Mouse (Mus musculus): ENCODE data around the gene Sh3bp5l. TPM values are rescaled to one million over a fixed set of nuclear protein-coding genes. Genes with fewer than 3 reads are reported as not detected.
"Not testable (repeated sequence)": the region's sequence is repeated elsewhere in the genome, so short reads cannot be mapped to it uniquely, and the experiment has no call there.

The Sh3bp5l gene
- polyA plus RNA-seq, 1 experiment from 2014 or later = 34.0 TPM

GRCm38 (mm10) chr11:58353709-58354108 is 23.2 kb downstream of the Sh3bp5l start:
- H3K4me2 ChIP-seq (replicated peaks) = no peak overlapping the region
- no peak overlapping the region for H3K9ac ChIP-seq
- no peak for ATAC-seq (ENCODE audit: insufficient number of reproducible peaks, low FRiP score, low TSS enrichment, low read depth)
- H3K27me3 ChIP-seq = no peaks in the 10 kb centered on the region
- H3K9me3 ChIP-seq (replicated peaks) = no peaks in the 10 kb centered on the region
- 79% methylated on average over 3 of the region's 3 CpGs for WGBS
- no peaks in the 10 kb centered on the region for H3K36me3 ChIP-seq
- H3K4me3 ChIP-seq (replicated peaks) = no peak overlapping the region
- H3K27ac ChIP-seq (replicated peaks) = no peak overlapping the region
- H3K4me1 ChIP-seq = no peaks in the 10 kb centered on the region

GRCm38 (mm10) chr11:58354476-58354875 is 24.0 kb downstream of the Sh3bp5l start:
- Histone ChIP-seq H3K9ac (no peak overlapping the region), H3K4me2 (replicated peaks) (no peak overlapping the region), H3K4me1 (no peaks in the 10 kb centered on the region), H3K36me3 (no peaks in the 10 kb centered on the region), H3K9me3 (replicated peaks) (no peaks in the 10 kb centered on the region), H3K4me3 (replicated peaks) (no peak overlapping the region), H3K27ac (replicated peaks) (no peak overlapping the region), H3K27me3 (no peaks in the 10 kb centered on the region)
- ATAC-seq (ENCODE audit: insufficient number of reproducible peaks, low FRiP score, low TSS enrichment, low read depth) = no peak
- WGBS = 56% methylated on average over 10 of the region's 10 CpGs

GRCm38 (mm10) chr11:58354927-58355326 is 24.4 kb downstream of the Sh3bp5l start:
- WGBS = 71% methylated on average over 3 of the region's 3 CpGs
- no peak overlapping the region for H3K4me3 ChIP-seq (replicated peaks)

GRCm38 (mm10) chr11:58357042-58357441 is 26.5 kb downstream of the Sh3bp5l start:
- Histone ChIP-seq H3K36me3 (no peaks in the 10 kb centered on the region), H3K9me3 (replicated peaks) (no peaks in the 10 kb centered on the region), H3K4me3 (replicated peaks) (no peak overlapping the region), H3K27me3 (no peaks in the 10 kb centered on the region), H3K4me2 (replicated peaks) (no peak overlapping the region), H3K27ac (replicated peaks) (no peak overlapping the region), H3K9ac (no peak overlapping the region), H3K4me1 (no peaks in the 10 kb centered on the region)
- ATAC-seq (ENCODE audit: insufficient number of reproducible peaks, low FRiP score, low TSS enrichment, low read depth) = no peak
- WGBS = 87% methylated on average over 3 of the region's 3 CpGs

More at GRCm38 (mm10) chr11:58354927-58355326, 24.4 kb downstream of the Sh3bp5l start:
- Histone ChIP-seq H3K4me1 (no peaks in the 10 kb centered on the region), H3K27ac (replicated peaks) (no peak overlapping the region), H3K9me3 (replicated peaks) (no peaks in the 10 kb centered on the region), H3K4me2 (replicated peaks) (no peak overlapping the region), H3K9ac (no peak overlapping the region), H3K27me3 (no peaks in the 10 kb centered on the region), H3K36me3 (no peaks in the 10 kb centered on the region)
- ATAC-seq (ENCODE audit: insufficient number of reproducible peaks, low FRiP score, low TSS enrichment, low read depth) = no peak

- Histone ChIP-seq H3K4me1 (no peaks in the 10 kb centered on the region), H3K9me3 (replicated peaks) (no peaks in the 10 kb centered on the region)
- ATAC-seq (ENCODE audit: insufficient number of reproducible peaks, low FRiP score, low TSS enrichment, low read depth) = no peak
These were observed 27.5 kb downstream of the Sh3bp5l start for GRCm38 (mm10) chr11:58357844-58358534.

GRCm38 (mm10) chr11:58362562-58362961 is 32.0 kb downstream of the Sh3bp5l start:
- no CpG with 5 or more reads among the region's 6 CpGs for WGBS
- ATAC-seq (ENCODE audit: insufficient number of reproducible peaks, low FRiP score, low TSS enrichment, low read depth); H3K4me1 ChIP-seq; H3K4me2 ChIP-seq (replicated peaks); H3K9ac ChIP-seq; H3K36me3 ChIP-seq; H3K4me3 ChIP-seq (replicated peaks); H3K27me3 ChIP-seq; H3K27ac ChIP-seq (replicated peaks); H3K9me3 ChIP-seq (replicated peaks): not testable (repeated sequence)

More at GRCm38 (mm10) chr11:58357844-58358534, 27.5 kb downstream of the Sh3bp5l start:
- H3K27ac ChIP-seq (replicated peaks) = no peak overlapping the region
- no peak overlapping the region for H3K9ac ChIP-seq
- H3K36me3 ChIP-seq = no peaks in the 10 kb centered on the region
- 76% methylated on average over 6 of the region's 6 CpGs for WGBS
- H3K4me3 ChIP-seq (replicated peaks) = no peak overlapping the region
- H3K4me2 ChIP-seq (replicated peaks) = no peak overlapping the region
- no peaks in the 10 kb centered on the region for H3K27me3 ChIP-seq

- Histone ChIP-seq H3K9ac (no peak overlapping the region), H3K4me3 (replicated peaks) (no peak overlapping the region), H3K27me3 (no peaks in the 10 kb centered on the region), H3K9me3 (replicated peaks) (no peaks in the 10 kb centered on the region), H3K4me2 (replicated peaks) (no peak overlapping the region), H3K36me3 (no peaks in the 10 kb centered on the region), H3K27ac (replicated peaks) (no peak overlapping the region), H3K4me1 (no peaks in the 10 kb centered on the region)
- ATAC-seq (ENCODE audit: insufficient number of reproducible peaks, low FRiP score, low TSS enrichment, low read depth) = no peak
- WGBS = 64% methylated on average over 3 of the region's 3 CpGs
These were observed 33.9 kb downstream of the Sh3bp5l start for GRCm38 (mm10) chr11:58364454-58364853.

- not testable (repeated sequence) for H3K27ac ChIP-seq (replicated peaks); H3K27me3 ChIP-seq; H3K4me3 ChIP-seq (replicated peaks); ATAC-seq (ENCODE audit: insufficient number of reproducible peaks, low FRiP score, low TSS enrichment, low read depth); H3K4me1 ChIP-seq; H3K36me3 ChIP-seq; H3K9me3 ChIP-seq (replicated peaks); H3K4me2 ChIP-seq (replicated peaks); H3K9ac ChIP-seq
- no CpG with 5 or more reads among the region's 6 CpGs for WGBS
These were observed 35.7 kb downstream of the Sh3bp5l start for GRCm38 (mm10) chr11:58366191-58366590.

- WGBS = 80% methylated on average over 2 of the region's 2 CpGs
- Histone ChIP-seq H3K36me3 (no peaks in the 10 kb centered on the region), H3K9me3 (replicated peaks) (no peaks in the 10 kb centered on the region), H3K4me3 (replicated peaks) (no peak overlapping the region), H3K27me3 (no peaks in the 10 kb centered on the region), H3K9ac (no peak overlapping the region), H3K27ac (replicated peaks) (no peak overlapping the region), H3K4me2 (replicated peaks) (no peak overlapping the region), H3K4me1 (no peaks in the 10 kb centered on the region)
- ATAC-seq (ENCODE audit: insufficient number of reproducible peaks, low FRiP score, low TSS enrichment, low read depth) = no peak
These were observed 46.7 kb downstream of the Sh3bp5l start for GRCm38 (mm10) chr11:58377273-58377672.

GRCm38 (mm10) chr11:58377686-58378085 is 47.2 kb downstream of the Sh3bp5l start:
- Histone ChIP-seq H3K9ac (no peak overlapping the region), H3K36me3 (no peaks in the 10 kb centered on the region), H3K4me3 (replicated peaks) (no peak overlapping the region), H3K9me3 (replicated peaks) (no peaks in the 10 kb centered on the region), H3K4me1 (no peaks in the 10 kb centered on the region), H3K27me3 (no peaks in the 10 kb centered on the region), H3K27ac (replicated peaks) (no peak overlapping the region), H3K4me2 (replicated peaks) (no peak overlapping the region)
- WGBS = 72% methylated on average over 1 of the region's 1 CpGs
- ATAC-seq (ENCODE audit: insufficient number of reproducible peaks, low FRiP score, low TSS enrichment, low read depth) = no peak

GRCm38 (mm10) chr11:58378763-58379278 is 48.3 kb downstream of the Sh3bp5l start, which contains the start of gene Lypd8:
Gene Lypd8 (plus strand): TSS chr11:58379043.
- Histone ChIP-seq H3K9me3 (replicated peaks) (no peaks in the 10 kb centered on the region), H3K9ac (no peak within 1 kb of the TSS), H3K4me2 (replicated peaks) (no peak within 1 kb of the TSS), H3K4me1 (no peaks in the 10 kb centered on the region), H3K36me3 (no peaks in the 10 kb centered on the region), H3K4me3 (replicated peaks) (no peak within 1 kb of the TSS), H3K27ac (replicated peaks) (no peak within 1 kb of the TSS), H3K27me3 (no peaks in the 10 kb centered on the region)
- WGBS = 87% methylated on average over 3 of the region's 3 CpGs
- ATAC-seq (ENCODE audit: insufficient number of reproducible peaks, low FRiP score, low TSS enrichment, low read depth) = no peak; the same call in 1 of the 2 replicates

- Histone ChIP-seq H3K4me3 (replicated peaks) (no peak overlapping the region), H3K4me1 (no peaks in the 10 kb centered on the region), H3K36me3 (no peaks in the 10 kb centered on the region), H3K9me3 (replicated peaks) (no peaks in the 10 kb centered on the region), H3K27me3 (no peaks in the 10 kb centered on the region), H3K27ac (replicated peaks) (no peak overlapping the region), H3K4me2 (replicated peaks) (no peak overlapping the region), H3K9ac (no peak overlapping the region)
- no peak for ATAC-seq (ENCODE audit: insufficient number of reproducible peaks, low FRiP score, low TSS enrichment, low read depth)
- 85% methylated on average over 1 of the region's 1 CpGs for WGBS
These were observed 49.0 kb downstream of the Sh3bp5l start for GRCm38 (mm10) chr11:58379516-58379915.
